ENCODE assay signal across 18 mouse cellular contexts in genomic region chr3:107176501-107176900, GRCm38 (mm10). TPM values are rescaled to one million over a fixed set of nuclear protein-coding genes. Genes with fewer than 3 reads are reported as not detected.
A peak's percentile ranks its signal among the peaks of the same experiment; 100 is the strongest.
DNase-seq lines count a peak whose midpoint lies in the region; ATAC-seq lines count a peak whose summit lies in the region.
"Had no signal": no experiment of that assay in that cellular context is flagged by ENCODE, and none has a peak within 500 bp of the region (broad histone marks: within the 10 kb centered on the region; RNA-seq: fewer than 3 reads in every experiment).

No protein-coding gene starts in this region.

- no peaks in the 10 kb centered on the region for H3K4me1 ChIP-seq in forebrain, embryonic 13.5 days
- H3K4me1 ChIP-seq in forebrain, embryonic 11.5 days (replicated peaks; ENCODE audit: control insufficient read depth, insufficient read depth, low read length) = no peaks in the 10 kb centered on the region
- 0 out of 2 replicates have a peak, but pooled peaks cover 4% of the 10 kb centered on the region for H3K4me1 ChIP-seq in hindbrain, embryonic 12.5 days
- H3K4me1 ChIP-seq in neural tube, embryonic 12.5 days = peaks cover 2% of the 10 kb centered on the region; the same call in 1 of the 2 replicates
- H3K4me1 ChIP-seq: embryonic facial prominence, embryonic 13.5 days; limb, embryonic 13.5 days had no signal

- 73% methylated on average over 9 of the region's 9 CpGs for WGBS in forebrain, embryonic 13.5 days
- 90% methylated on average over 9 of the region's 9 CpGs for WGBS in forebrain, embryonic 11.5 days
- WGBS in hindbrain, embryonic 12.5 days = 39% methylated on average over 9 of the region's 9 CpGs
- 21% methylated on average over 9 of the region's 9 CpGs for WGBS in neural tube, embryonic 12.5 days

- DNase-seq in forebrain, embryonic 11.5 days (ENCODE audit: low spot score) = no peak
- DNase-seq in cerebellum, adult 9-10 months = peak; percentile 85
- DNase-seq in urinary bladder, postnatal 25 days (ENCODE audit: low spot score) = no peak
- no peak for DNase-seq in liver
- DNase-seq in right cerebral cortex, adult 18-20 months = no peak
- DNase-seq: heart, adult 2 months; heart, postnatal 36 days; layer of hippocampus, postnatal 36 days; right cerebral cortex, postnatal 14 days; thymus, postnatal 25 days had no signal

- no peak overlapping the region for H3K4me2 ChIP-seq in forebrain, embryonic 13.5 days
- H3K4me2 ChIP-seq in forebrain, embryonic 11.5 days (ENCODE audit: low read depth, low read length, severe bottlenecking) = no peak overlapping the region
- H3K4me2 ChIP-seq in hindbrain, embryonic 12.5 days (replicated peaks) = no peak overlapping the region
- H3K4me2 ChIP-seq in neural tube, embryonic 12.5 days (replicated peaks) = no peak overlapping the region
- H3K4me2 ChIP-seq: embryonic facial prominence, embryonic 13.5 days; limb, embryonic 13.5 days had no signal

- peak; percentile 90 for ATAC-seq in forebrain, embryonic 13.5 days
- no peak for ATAC-seq in forebrain, embryonic 11.5 days (replicated peaks; ENCODE audit: low FRiP score)
- ATAC-seq in hindbrain, embryonic 12.5 days (ENCODE audit: low FRiP score) = peak; percentile 94
- ATAC-seq in neural tube, embryonic 12.5 days (ENCODE audit: low FRiP score, low read depth) = peak; percentile 94

- no peak overlapping the region for H3K9ac ChIP-seq in forebrain, embryonic 13.5 days
- no peak overlapping the region for H3K9ac ChIP-seq in forebrain, embryonic 11.5 days (ENCODE audit: low read length)
- H3K9ac ChIP-seq in hindbrain, embryonic 12.5 days = no peak overlapping the region
- H3K9ac ChIP-seq in neural tube, embryonic 12.5 days = no peak overlapping the region
- H3K9ac ChIP-seq: embryonic facial prominence, embryonic 13.5 days; limb, embryonic 13.5 days had no signal

- no peaks in the 10 kb centered on the region for H3K27me3 ChIP-seq in forebrain, embryonic 13.5 days
- no peaks in the 10 kb centered on the region for H3K27me3 ChIP-seq in forebrain, embryonic 11.5 days (ENCODE audit: control insufficient read depth, insufficient read depth, low read length)
- H3K27me3 ChIP-seq in hindbrain, embryonic 12.5 days = no peaks in the 10 kb centered on the region
- no peaks in the 10 kb centered on the region for H3K27me3 ChIP-seq in neural tube, embryonic 12.5 days (replicated peaks)
- H3K27me3 ChIP-seq: embryonic facial prominence, embryonic 13.5 days; limb, embryonic 13.5 days had no signal

- H3K4me3 ChIP-seq in forebrain, embryonic 13.5 days = no peak overlapping the region
- H3K4me3 ChIP-seq in forebrain, embryonic 11.5 days (ENCODE audit: low read depth, low read length) = no peak overlapping the region
- no peak overlapping the region for H3K4me3 ChIP-seq in hindbrain, embryonic 12.5 days
- no peak overlapping the region for H3K4me3 ChIP-seq in neural tube, embryonic 12.5 days
- H3K4me3 ChIP-seq: embryonic facial prominence, embryonic 13.5 days; heart, adult 2 months; limb, embryonic 13.5 days had no signal

- H3K36me3 ChIP-seq in forebrain, embryonic 13.5 days (ENCODE audit: poor library complexity, severe bottlenecking) = no peaks in the 10 kb centered on the region
- no peaks in the 10 kb centered on the region for H3K36me3 ChIP-seq in forebrain, embryonic 11.5 days (ENCODE audit: control insufficient read depth, insufficient read depth, low read length)
- H3K36me3 ChIP-seq in hindbrain, embryonic 12.5 days = no peaks in the 10 kb centered on the region
- H3K36me3 ChIP-seq in neural tube, embryonic 12.5 days = no peaks in the 10 kb centered on the region
- H3K36me3 ChIP-seq: embryonic facial prominence, embryonic 13.5 days; G1E; limb, embryonic 13.5 days had no signal

- H3K9me3 ChIP-seq in forebrain, embryonic 13.5 days (replicated peaks) = no peaks in the 10 kb centered on the region
- H3K9me3 ChIP-seq in forebrain, embryonic 11.5 days (ENCODE audit: control insufficient read depth, low read length) = no peaks in the 10 kb centered on the region
- H3K9me3 ChIP-seq in hindbrain, embryonic 12.5 days (replicated peaks) = no peaks in the 10 kb centered on the region
- H3K9me3 ChIP-seq in neural tube, embryonic 12.5 days = no peaks in the 10 kb centered on the region
- H3K9me3 ChIP-seq: embryonic facial prominence, embryonic 13.5 days; G1E; limb, embryonic 13.5 days had no signal

- no peak overlapping the region for H3K27ac ChIP-seq in forebrain, embryonic 13.5 days
- no peak overlapping the region for H3K27ac ChIP-seq in forebrain, embryonic 11.5 days (ENCODE audit: low read depth, low read length)
- H3K27ac ChIP-seq in hindbrain, embryonic 12.5 days = 0 out of 2 replicates have a peak overlapping the region, but pooled peaks have one; percentile 46
- H3K27ac ChIP-seq in neural tube, embryonic 12.5 days = no peak overlapping the region
- H3K27ac ChIP-seq: embryonic facial prominence, embryonic 13.5 days; heart, adult 2 months; limb, embryonic 13.5 days had no signal

RNA-seq across cellular contexts. Expression of gene Kcna10, which starts 6.4 kb away (rescaled TPM):
- polyA plus RNA-seq in forebrain, embryonic 13.5 days (2015; fragmentation: Nextera tagmentation; extraction: Ambion mirVana) = not detected in 2 replicates
- not detected in 2 replicates for polyA plus RNA-seq in forebrain, embryonic 11.5 days (2014; fragmentation: Nextera tagmentation; extraction: Ambion mirVana)
- polyA plus RNA-seq in hindbrain, embryonic 12.5 days (2016; fragmentation: Nextera tagmentation; extraction: Ambion mirVana) = not detected in 2 replicates
- not detected in 2 replicates for polyA plus RNA-seq in neural tube, embryonic 12.5 days (2016; fragmentation: Nextera tagmentation; extraction: Ambion mirVana)
- polyA plus RNA-seq: embryonic facial prominence, embryonic 13.5 days; G1E; heart, adult 2 months; kidney, embryonic 14.5 days; limb, embryonic 13.5 days; lung, embryonic 16.5 days had no signal

RNA-seq across cellular contexts. Expression of gene Cym, which starts 45.0 kb away (rescaled TPM):
- polyA plus RNA-seq in forebrain, embryonic 13.5 days (2015; fragmentation: Nextera tagmentation; extraction: Ambion mirVana) = 0.35 TPM in 1 of 2 replicates, not detected in the other
- polyA plus RNA-seq in forebrain, embryonic 11.5 days (2014; fragmentation: Nextera tagmentation; extraction: Ambion mirVana) = not detected in 2 replicates
- not detected in 2 replicates for polyA plus RNA-seq in hindbrain, embryonic 12.5 days (2016; fragmentation: Nextera tagmentation; extraction: Ambion mirVana)
- not detected in 2 replicates for polyA plus RNA-seq in neural tube, embryonic 12.5 days (2016; fragmentation: Nextera tagmentation; extraction: Ambion mirVana)
- polyA plus RNA-seq: G1E; kidney, embryonic 14.5 days; limb, embryonic 13.5 days had no signal

RNA-seq across cellular contexts. Expression of gene A630076J17Rik, which starts 53.9 kb away (rescaled TPM):
- polyA plus RNA-seq in forebrain, embryonic 13.5 days (2015; fragmentation: Nextera tagmentation; extraction: Ambion mirVana) = not detected in 2 replicates
- polyA plus RNA-seq in forebrain, embryonic 11.5 days (2014; fragmentation: Nextera tagmentation; extraction: Ambion mirVana) = not detected in 2 replicates
- not detected in 2 replicates for polyA plus RNA-seq in hindbrain, embryonic 12.5 days (2016; fragmentation: Nextera tagmentation; extraction: Ambion mirVana)
- polyA plus RNA-seq in neural tube, embryonic 12.5 days (2016; fragmentation: Nextera tagmentation; extraction: Ambion mirVana) = not detected in 2 replicates
- polyA plus RNA-seq: embryonic facial prominence, embryonic 13.5 days; G1E; kidney, embryonic 14.5 days; limb, embryonic 13.5 days had no signal
